Mouse (Mus musculus): Measurements from ENCODE around the gene Itpr2. TPM values are rescaled to one million over a fixed set of nuclear protein-coding genes. Genes with fewer than 3 reads are reported as not detected.

The Itpr2 gene
- total and polyA plus RNA-seq, 2 experiments from 2014 or later: 8.0 to 8.4 TPM

DNA sequence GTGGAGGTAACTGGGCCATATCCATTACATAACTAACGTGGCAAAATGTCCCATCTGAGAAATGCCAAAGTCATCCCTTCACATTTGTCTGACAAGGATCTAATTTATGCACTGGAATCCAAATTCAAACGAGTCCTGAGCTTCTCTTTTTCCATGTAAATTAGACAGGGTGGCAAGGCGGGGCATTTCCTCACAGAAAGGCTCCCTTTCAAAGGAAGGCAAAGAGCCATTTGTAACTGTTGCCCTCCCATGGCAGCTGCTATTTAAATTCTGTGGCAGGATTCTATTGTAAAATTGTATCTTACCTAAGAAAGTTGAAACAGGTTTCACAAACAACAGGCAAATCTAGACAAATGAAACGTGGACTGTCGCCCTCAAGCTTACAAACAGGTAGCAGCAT is 43.6 kb downstream of the Itpr2 start:
- no peaks in the 10 kb centered on the region for H3K9me3 ChIP-seq (ENCODE audit: low read length)
- H3K36me3 ChIP-seq (ENCODE audit: insufficient read depth): no peaks in the 10 kb centered on the region
- no peak overlapping the region for H3K4me3 ChIP-seq (ENCODE audit: low read depth, low read length)
- DNase-seq (peak; percentile 25), ATAC-seq (no peak; the same call in 1 of the 2 replicates)
- H3K4me1 ChIP-seq (ENCODE audit: insufficient read depth): no peaks in the 10 kb centered on the region
- no peak overlapping the region for H3K9ac ChIP-seq
- H3K27me3 ChIP-seq (ENCODE audit: insufficient read depth, low read length): no peaks in the 10 kb centered on the region
- H3K27ac ChIP-seq (ENCODE audit: low read depth, low read length): no peak overlapping the region
- TF ChIP-seq CTCF (IDR thresholded peaks at IDR 0.05; ENCODE audit: low read depth): no peak
- H3K4me2 ChIP-seq (ENCODE audit: low read depth): no peak overlapping the region
- 20% methylated on average over 5 of the region's 5 CpGs for WGBS

DNA sequence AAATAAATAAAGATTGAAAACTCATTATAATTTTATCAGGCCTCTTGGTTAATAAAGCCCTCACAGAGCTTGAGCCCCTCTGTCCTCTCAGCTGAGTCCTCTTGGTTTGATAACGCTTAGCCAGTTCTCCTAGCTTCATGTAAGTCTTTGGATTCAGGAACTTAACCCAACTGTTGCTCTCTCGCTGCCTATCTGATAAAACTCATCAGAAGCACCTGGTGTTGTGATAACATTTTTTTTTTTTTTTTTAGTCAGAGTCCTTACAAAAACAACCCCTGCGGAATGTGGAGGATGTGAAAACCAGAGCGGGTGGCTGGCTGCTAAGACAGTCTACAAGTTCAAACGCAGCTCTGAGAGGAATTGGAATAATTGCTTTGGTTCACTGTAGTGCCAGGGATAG is 45.3 kb downstream of the Itpr2 start:
- no peak for TF ChIP-seq CTCF (IDR thresholded peaks at IDR 0.05; ENCODE audit: low read depth)
- no peaks in the 10 kb centered on the region for H3K4me1 ChIP-seq (ENCODE audit: insufficient read depth)

DNA sequence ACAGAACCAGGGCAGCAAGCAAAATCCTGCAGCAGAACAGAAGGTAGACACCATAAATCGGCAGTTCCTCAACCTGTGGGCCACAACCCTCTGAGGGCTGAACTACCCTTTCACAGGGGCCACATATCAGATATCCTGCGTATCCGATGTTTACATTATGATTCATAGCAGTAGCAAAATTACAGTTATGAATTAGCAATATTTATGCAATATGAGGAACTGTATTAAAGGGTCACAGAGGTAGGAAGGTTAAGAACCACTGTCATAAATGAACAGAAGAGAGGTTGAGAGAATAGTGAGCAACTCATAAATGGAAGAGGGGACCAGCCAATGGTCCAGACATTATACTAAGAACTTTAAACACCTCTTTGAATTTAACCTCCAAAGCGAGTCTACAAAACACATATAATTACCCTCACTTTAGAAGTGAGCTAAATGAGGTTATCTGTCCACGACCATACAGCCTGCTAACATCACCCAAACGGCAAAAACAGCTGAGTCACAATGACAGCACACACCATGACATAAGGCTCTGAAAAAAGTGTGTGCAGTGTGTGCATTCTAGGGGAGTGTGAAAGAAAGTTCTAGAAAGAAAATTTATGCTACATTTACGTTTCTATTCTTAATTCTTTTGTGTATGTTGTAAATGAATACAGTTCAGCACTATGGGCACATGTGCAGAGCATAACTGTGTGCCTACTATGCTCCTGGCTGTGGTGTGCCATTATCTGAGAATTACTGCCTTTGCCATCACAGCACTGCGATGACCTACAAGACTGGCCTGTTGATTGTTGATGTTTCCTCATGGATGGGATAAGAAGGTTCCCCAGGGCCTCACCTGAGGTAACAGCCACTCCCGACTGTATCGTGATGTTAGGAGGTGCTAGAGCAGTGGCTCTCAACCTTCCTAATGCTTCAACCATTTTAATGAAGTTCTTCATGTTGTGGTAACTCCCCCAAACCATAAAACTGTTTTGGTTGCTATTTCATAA is 47.2 kb downstream of the Itpr2 start:
- no peak for TF ChIP-seq CTCF (IDR thresholded peaks at IDR 0.05; ENCODE audit: low read depth)
- no peak for DNase-seq
- no peaks in the 10 kb centered on the region for H3K27me3 ChIP-seq (ENCODE audit: insufficient read depth, low read length)
- no peak overlapping the region for H3K4me2 ChIP-seq (ENCODE audit: low read depth)
- no peaks in the 10 kb centered on the region for H3K4me1 ChIP-seq (ENCODE audit: insufficient read depth)
- no peak overlapping the region for H3K9ac ChIP-seq
- H3K4me3 ChIP-seq (ENCODE audit: low read depth, low read length): no peak overlapping the region
- H3K27ac ChIP-seq (ENCODE audit: low read depth, low read length): no peak overlapping the region
- WGBS: 84% methylated on average over 10 of the region's 10 CpGs
- H3K9me3 ChIP-seq (ENCODE audit: low read length): no peaks in the 10 kb centered on the region
- H3K36me3 ChIP-seq (ENCODE audit: insufficient read depth): no peaks in the 10 kb centered on the region
- no peak for ATAC-seq

More for the DNA sequence above, 45.3 kb downstream of the Itpr2 start:
- 90% methylated on average over 5 of the region's 5 CpGs for WGBS
- no peak for ATAC-seq
- Histone ChIP-seq H3K4me3 (ENCODE audit: low read depth, low read length) (no peak overlapping the region), H3K9me3 (ENCODE audit: low read length) (no peaks in the 10 kb centered on the region), H3K36me3 (ENCODE audit: insufficient read depth) (no peaks in the 10 kb centered on the region), H3K27me3 (ENCODE audit: insufficient read depth, low read length) (no peaks in the 10 kb centered on the region), H3K27ac (ENCODE audit: low read depth, low read length) (no peak overlapping the region), H3K4me2 (ENCODE audit: low read depth) (no peak overlapping the region), H3K9ac (no peak overlapping the region)
- no peak for DNase-seq

DNA sequence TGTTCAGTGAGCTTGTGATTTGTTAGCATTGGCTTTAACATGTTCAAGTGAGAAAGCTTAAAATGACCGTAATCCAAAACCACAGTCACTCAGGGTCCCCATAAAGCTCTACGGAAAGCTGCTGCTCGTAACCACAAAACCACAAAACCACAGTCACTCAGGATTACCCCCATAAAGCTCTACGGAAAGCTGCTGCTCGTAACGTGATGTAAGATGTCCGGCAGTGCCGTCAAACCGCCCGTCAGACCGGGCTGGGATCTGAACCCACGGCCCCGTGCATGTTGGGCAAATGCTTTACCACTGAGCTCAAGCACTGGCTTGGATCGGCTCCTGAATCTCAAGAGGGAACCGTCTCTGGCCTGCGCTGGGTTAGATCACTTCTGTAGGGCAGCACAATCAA is 49.5 kb downstream of the Itpr2 start:
- TF ChIP-seq CTCF (IDR thresholded peaks at IDR 0.05; ENCODE audit: low read depth): no peak
- no peak overlapping the region for H3K4me2 ChIP-seq (ENCODE audit: low read depth)
- WGBS: 95% methylated on average over 16 of the region's 16 CpGs
- H3K4me3 ChIP-seq (ENCODE audit: low read depth, low read length): no peak overlapping the region
- H3K9ac ChIP-seq: no peak overlapping the region
- no peak overlapping the region for H3K27ac ChIP-seq (ENCODE audit: low read depth, low read length)
- DNase-seq (no peak), ATAC-seq (no peak)
- H3K4me1 ChIP-seq (ENCODE audit: insufficient read depth): no peaks in the 10 kb centered on the region
- H3K36me3 ChIP-seq (ENCODE audit: insufficient read depth): no peaks in the 10 kb centered on the region
- H3K9me3 ChIP-seq (ENCODE audit: low read length): no peaks in the 10 kb centered on the region
- H3K27me3 ChIP-seq (ENCODE audit: insufficient read depth, low read length): no peaks in the 10 kb centered on the region

DNA sequence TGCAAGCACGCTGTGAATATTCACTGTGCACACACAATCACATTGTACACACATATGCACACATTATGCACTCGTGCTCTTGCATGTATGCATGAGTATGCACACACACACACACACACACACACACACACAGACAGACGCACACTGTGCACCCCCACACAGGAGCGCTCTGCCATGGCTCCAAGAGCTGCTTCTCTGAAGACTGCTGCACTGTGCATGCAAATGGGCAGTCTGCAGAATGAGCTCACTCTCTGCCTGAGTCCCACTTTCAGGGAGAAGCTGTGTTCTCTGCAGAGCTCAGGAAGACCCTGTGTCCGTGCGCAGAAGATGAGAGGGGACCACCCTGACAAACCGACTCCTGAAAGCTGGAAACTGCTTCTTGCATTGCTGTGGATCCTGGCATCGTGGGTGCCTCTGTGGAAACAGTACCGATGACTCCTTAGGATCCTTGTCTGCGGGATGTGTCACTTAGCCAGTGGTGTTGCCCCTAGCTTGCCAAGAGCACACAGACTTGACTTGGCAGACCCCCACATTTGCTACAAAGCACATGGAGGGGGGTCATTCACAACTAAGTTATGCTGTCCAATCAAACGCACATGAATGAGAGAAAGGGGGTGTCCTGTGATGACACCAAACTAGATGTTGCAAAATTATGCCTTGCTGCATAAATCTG is 55.9 kb downstream of the Itpr2 start:
- H3K4me3 ChIP-seq (ENCODE audit: low read depth, low read length): no peak overlapping the region
- no peak overlapping the region for H3K27ac ChIP-seq (ENCODE audit: low read depth, low read length)
- H3K36me3 ChIP-seq (ENCODE audit: insufficient read depth): no peaks in the 10 kb centered on the region
- TF ChIP-seq CTCF (IDR thresholded peaks at IDR 0.05; ENCODE audit: low read depth): no peak
- H3K9ac ChIP-seq: no peak overlapping the region
- no peaks in the 10 kb centered on the region for H3K4me1 ChIP-seq (ENCODE audit: insufficient read depth)
- DNase-seq (no peak), ATAC-seq (peak; percentile 91)
- no peaks in the 10 kb centered on the region for H3K9me3 ChIP-seq (ENCODE audit: low read length)
- WGBS: 76% methylated on average over 11 of the region's 11 CpGs
- no peak overlapping the region for H3K4me2 ChIP-seq (ENCODE audit: low read depth)
- H3K27me3 ChIP-seq (ENCODE audit: insufficient read depth, low read length): no peaks in the 10 kb centered on the region

DNA sequence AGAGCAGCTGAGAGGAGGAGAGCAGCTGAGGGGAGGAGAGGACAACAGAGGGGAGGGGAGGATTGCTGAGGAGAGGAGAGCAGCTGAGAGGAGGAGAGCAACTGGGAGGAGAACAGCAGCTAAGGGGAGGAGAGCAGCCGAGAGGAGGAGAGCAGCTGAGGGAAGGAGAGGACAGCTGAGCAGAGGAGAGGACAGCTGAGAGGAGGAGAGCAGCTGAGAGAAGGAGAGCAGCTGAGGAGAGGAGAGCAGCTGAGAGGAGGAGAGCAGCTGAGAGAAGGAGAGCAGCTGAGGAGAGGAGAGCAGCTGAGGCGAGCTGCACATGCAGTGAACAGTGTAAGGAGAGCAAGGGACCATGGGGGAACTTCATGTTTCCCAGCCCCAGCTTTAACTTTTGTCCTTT is 62.2 kb downstream of the Itpr2 start:
- no peak overlapping the region for H3K9ac ChIP-seq
- no peaks in the 10 kb centered on the region for H3K27me3 ChIP-seq (ENCODE audit: insufficient read depth, low read length)
- no peaks in the 10 kb centered on the region for H3K9me3 ChIP-seq (ENCODE audit: low read length)
- no peak for TF ChIP-seq CTCF (IDR thresholded peaks at IDR 0.05; ENCODE audit: low read depth)
- H3K36me3 ChIP-seq (ENCODE audit: insufficient read depth): no peaks in the 10 kb centered on the region
- ATAC-seq: no peak
- H3K27ac ChIP-seq (ENCODE audit: low read depth, low read length): no peak overlapping the region
- no peaks in the 10 kb centered on the region for H3K4me1 ChIP-seq (ENCODE audit: insufficient read depth)
- no peak overlapping the region for H3K4me3 ChIP-seq (ENCODE audit: low read depth, low read length)
- no peak overlapping the region for H3K4me2 ChIP-seq (ENCODE audit: low read depth)
- 55% methylated on average over 2 of the region's 2 CpGs for WGBS
- DNase-seq: no peak

Data from forebrain, postnatal 0 days (tissue).